Mouse (Mus musculus) embryonic facial prominence, embryonic 12.5 days (tissue): ENCODE results near the gene Ppcdc. TPM values are rescaled to one million over a fixed set of nuclear protein-coding genes. Genes with fewer than 3 reads are reported as not detected.

Experiments
- ATAC-seq: fragments of 200-750 bp; cut with Nextera tagmentation; 2 replicates; pipeline ENCODE4 v1.8.0; 2017; ENCODE audit not compliant: insufficient number of reproducible peaks, insufficient read depth, low FRiP score, low TSS enrichment
- H3K27ac ChIP-seq: fragments of 300-500 bp; sonication (generic); 2 replicates; pipeline ENCODE4 v1.5.1; 2016; ENCODE audit warnings: mild to moderate bottlenecking
- H3K27me3 ChIP-seq: fragments of 300-500 bp; sonication (generic); 2 replicates; pipeline ENCODE4 v1.6.1; 2016; ENCODE audit warnings: mild to moderate bottlenecking, moderate library complexity
- H3K36me3 ChIP-seq: fragments of 300-500 bp; sonication (generic); 2 replicates; pipeline ENCODE4 v1.6.1; 2016; ENCODE audit warnings: mild to moderate bottlenecking
- H3K4me1 ChIP-seq: fragments of 300-500 bp; sonication (generic); 2 replicates; pipeline ENCODE4 v1.6.1; 2016
- H3K4me2 ChIP-seq: fragments of 300-500 bp; sonication (generic); replicated peaks from 2 replicates; pipeline ENCODE4 v1.6.1; 2016; ENCODE audit warnings: mild to moderate bottlenecking, moderate library complexity
- H3K4me3 ChIP-seq: fragments of 300-500 bp; sonication (generic); 2 replicates; pipeline ENCODE4 v1.5.1; 2016; ENCODE audit warnings: mild to moderate bottlenecking
- H3K9ac ChIP-seq: fragments of 300-500 bp; sonication (generic); 2 replicates; pipeline ENCODE4 v1.6.1; 2016; ENCODE audit warnings: mild to moderate bottlenecking, moderate library complexity
- H3K9me3 ChIP-seq: fragments of 300-500 bp; sonication (generic); 2 replicates; pipeline ENCODE4 v1.6.1; 2016; ENCODE audit warnings: mild to moderate bottlenecking, moderate library complexity
- WGBS: fragments of 180-500 bp; shearing (Covaris S2); methylation state at CpG from one replicate; pipeline ENCODE4 v1.1.7; 2016; 5-methylcytosine and 5-hydroxymethylcytosine counted together
- polyA plus RNA-seq: library from polyadenylated mRNA; unstranded; fragments of >200 nt; fragmentation: Nextera tagmentation; extraction: Ambion mirVana; gene quantifications from 2 replicates; pipeline ENCODE4 v1.2.1, GENCODE M21; 2016

The Ppcdc gene
- polyA plus RNA-seq, result 25.9 and 30.3 TPM in 2 replicates

DNA sequence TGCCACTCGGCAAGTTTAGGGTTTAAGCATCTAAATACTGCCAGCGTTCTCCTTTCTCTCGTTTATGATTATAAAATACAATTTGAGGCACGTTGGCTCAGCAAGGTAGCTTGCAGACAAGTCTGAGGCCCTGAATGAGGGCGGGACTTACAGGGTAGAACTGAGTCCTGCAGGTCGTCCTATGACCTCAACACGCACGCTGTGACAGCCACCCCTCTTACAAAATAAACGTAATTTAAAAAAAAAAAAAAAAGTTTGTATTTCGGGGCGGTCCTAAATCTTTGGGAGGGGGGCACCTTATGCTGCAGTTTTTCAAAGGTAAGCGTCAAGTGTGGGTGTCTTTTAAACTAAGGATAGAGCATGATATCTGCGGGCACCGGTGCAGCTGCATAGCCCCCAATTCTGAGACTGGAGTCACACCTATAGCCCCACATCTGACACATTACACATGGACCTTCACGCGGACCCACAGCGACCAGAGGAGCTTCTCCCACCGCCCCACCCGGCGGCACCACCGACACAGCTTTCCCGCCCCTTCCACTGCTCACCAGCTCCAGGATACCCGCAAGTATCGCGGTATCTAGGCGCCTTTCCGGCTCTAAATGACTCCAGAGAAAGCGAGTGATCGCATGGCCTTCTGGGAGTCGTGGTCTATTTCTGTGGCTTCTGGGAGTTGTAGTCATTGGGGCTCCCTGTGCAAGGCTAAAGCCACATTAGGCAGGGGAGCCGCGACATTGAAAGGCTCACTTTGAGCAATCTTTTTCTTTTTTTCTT is at the start of gene Ppcdc:
Gene Ppcdc, minus strand, starts transcription at position 603 of the 774 bp plus-strand sequence.
- Histone ChIP-seq H3K4me1 (peaks cover 14% of the 10 kb centered on the region), H3K9ac (peak within 1 kb of the TSS; percentile 64), H3K9me3 (no peaks in the 10 kb centered on the region), H3K4me2 (peak within 1 kb of the TSS; percentile 56), H3K36me3 (no peaks in the 10 kb centered on the region), H3K27ac (peak within 1 kb of the TSS; percentile 69; the same call in 1 of the 2 replicates), H3K27me3 (no peaks in the 10 kb centered on the region), H3K4me3 (peak within 1 kb of the TSS; percentile 48)
- 3% methylated on average over 32 of the region's 32 CpGs for WGBS
- ATAC-seq, result peak; percentile 93

DNA sequence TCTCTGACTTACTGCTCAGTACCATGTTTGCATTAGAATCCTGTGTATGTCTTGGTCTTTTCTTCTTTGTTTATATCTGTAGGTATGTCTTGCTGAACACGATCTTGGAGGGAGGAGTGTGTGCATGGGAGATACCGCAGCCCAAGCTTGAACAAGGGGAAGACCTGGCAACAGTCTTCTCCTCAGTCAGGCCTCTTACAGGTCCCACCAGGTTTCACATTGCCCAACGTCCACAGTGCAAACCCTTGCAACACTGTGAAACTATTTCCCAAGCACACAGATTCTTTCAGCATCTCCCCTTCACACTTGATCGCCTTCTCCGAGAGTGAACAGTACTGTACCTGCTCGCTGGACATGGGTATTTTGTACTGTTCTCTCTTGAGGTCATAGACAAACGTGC is 47.9 kb upstream of the Ppcdc start:
- WGBS, result 83% methylated on average over 7 of the region's 7 CpGs
- Histone ChIP-seq H3K9ac (no peak overlapping the region), H3K9me3 (no peaks in the 10 kb centered on the region), H3K4me1 (no peaks in the 10 kb centered on the region), H3K36me3 (no peaks in the 10 kb centered on the region), H3K27ac (no peak overlapping the region), H3K4me2 (no peak overlapping the region), H3K27me3 (peaks cover 10% of the 10 kb centered on the region; the same call in 1 of the 2 replicates), H3K4me3 (no peak overlapping the region)
- ATAC-seq, result no peak

DNA sequence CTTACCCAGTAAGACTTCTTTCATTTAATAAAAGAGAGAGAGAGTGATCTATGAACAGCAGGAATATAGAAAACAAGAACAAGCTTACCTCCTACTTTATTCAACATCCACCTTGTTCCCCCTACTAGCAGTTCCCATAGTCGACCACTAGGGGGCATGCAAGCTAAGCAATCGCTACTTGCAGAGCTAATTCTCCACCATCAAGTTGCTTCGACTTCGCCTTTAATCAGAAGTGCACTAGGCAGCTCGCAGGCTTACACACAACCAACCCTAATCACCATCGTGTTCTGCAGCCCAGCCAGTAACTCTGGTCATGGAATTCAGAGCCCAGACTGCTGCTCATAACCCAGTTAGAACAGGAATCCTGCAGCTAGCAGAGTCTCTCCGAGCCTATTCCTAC is 45.9 kb upstream of the Ppcdc start:
- Histone ChIP-seq H3K36me3 (no peaks in the 10 kb centered on the region), H3K4me1 (no peaks in the 10 kb centered on the region), H3K27me3 (peaks cover 10% of the 10 kb centered on the region; the same call in 1 of the 2 replicates), H3K4me3 (no peak overlapping the region), H3K27ac (no peak overlapping the region), H3K4me2 (no peak overlapping the region), H3K9me3 (no peaks in the 10 kb centered on the region), H3K9ac (no peak overlapping the region)
- 16% methylated on average over 7 of the region's 7 CpGs for WGBS
- no peak for ATAC-seq

DNA sequence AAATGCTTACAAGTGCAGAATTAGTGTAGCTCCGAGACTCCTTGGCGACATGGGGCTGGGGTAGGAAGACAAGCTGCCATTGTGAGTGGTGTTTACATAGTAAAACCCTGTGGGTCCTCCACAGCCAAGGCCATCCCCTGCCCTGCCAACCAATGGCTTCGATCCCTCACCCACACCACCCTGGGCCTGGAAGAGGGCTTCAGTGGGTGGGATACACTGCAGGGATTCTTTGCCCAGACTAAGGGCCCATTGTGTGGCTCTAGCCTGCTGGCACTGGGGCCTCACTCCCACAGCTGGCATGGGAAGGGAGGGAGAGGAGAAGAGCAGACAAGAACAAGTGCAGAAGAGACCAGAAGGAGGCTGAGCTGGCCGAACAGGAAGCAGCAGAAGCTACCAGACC is 29.0 kb upstream of the Ppcdc start:
- WGBS, result 58% methylated on average over 4 of the region's 4 CpGs
- ATAC-seq, result no peak

DNA sequence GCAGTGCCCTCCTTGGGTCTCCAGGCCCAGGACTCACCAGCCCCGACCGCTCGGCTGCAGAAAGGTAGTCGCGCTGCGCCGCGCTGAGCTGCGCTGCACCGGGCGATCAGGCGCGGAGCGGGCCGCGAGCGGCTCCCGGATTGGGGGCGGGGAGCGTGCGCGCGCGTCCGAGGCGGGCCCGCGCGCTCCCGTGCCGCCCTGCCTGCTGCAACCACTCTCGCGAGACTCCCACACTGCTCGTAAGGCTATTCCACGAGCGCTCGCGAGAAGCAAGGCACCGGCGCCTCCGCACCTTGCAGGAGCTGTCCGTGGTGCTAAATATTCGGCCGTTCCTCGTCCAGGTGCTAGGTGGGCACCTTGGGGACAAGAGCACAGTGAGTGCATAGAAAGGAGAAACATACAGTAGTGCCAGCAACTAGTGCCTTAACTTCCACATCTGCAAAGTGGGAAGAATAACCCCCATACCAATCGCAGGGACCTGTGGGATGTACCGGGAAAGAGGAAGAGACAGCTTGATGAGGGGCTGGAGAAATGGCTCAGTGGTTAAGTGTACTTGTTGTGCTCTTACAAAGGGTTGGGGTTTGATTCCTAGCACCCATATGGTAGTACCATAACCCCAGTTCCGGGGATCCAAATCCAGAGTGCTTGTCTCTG is 28.1 kb upstream of the Ppcdc start, which contains the start of gene Scamp5:
Gene Scamp5, minus strand, starts transcription at position 165 of the 654 bp plus-strand sequence.
- no peaks in the 10 kb centered on the region for H3K36me3 ChIP-seq
- H3K27me3 ChIP-seq, result no peaks in the 10 kb centered on the region
- H3K4me3 ChIP-seq, result peak within 1 kb of the TSS; percentile 74
- H3K4me2 ChIP-seq, result peak within 1 kb of the TSS; percentile 89
- ATAC-seq, result peak; percentile 86
- H3K9me3 ChIP-seq, result no peaks in the 10 kb centered on the region
- no peak within 1 kb of the TSS for H3K27ac ChIP-seq
- peaks cover 4% of the 10 kb centered on the region; the same call in 1 of the 2 replicates for H3K4me1 ChIP-seq
- WGBS, result 1% methylated on average over 48 of the region's 48 CpGs
- H3K9ac ChIP-seq, result peak within 1 kb of the TSS; percentile 74

More for the DNA sequence above, 29.0 kb upstream of the Ppcdc start:
- H3K36me3 ChIP-seq, result no peaks in the 10 kb centered on the region
- peaks cover 4% of the 10 kb centered on the region; the same call in 1 of the 2 replicates for H3K4me1 ChIP-seq
- H3K4me2 ChIP-seq, result no peak overlapping the region
- no peak overlapping the region for H3K27ac ChIP-seq
- H3K27me3 ChIP-seq, result no peaks in the 10 kb centered on the region
- no peak overlapping the region for H3K4me3 ChIP-seq
- H3K9me3 ChIP-seq, result no peaks in the 10 kb centered on the region
- H3K9ac ChIP-seq, result no peak overlapping the region

DNA sequence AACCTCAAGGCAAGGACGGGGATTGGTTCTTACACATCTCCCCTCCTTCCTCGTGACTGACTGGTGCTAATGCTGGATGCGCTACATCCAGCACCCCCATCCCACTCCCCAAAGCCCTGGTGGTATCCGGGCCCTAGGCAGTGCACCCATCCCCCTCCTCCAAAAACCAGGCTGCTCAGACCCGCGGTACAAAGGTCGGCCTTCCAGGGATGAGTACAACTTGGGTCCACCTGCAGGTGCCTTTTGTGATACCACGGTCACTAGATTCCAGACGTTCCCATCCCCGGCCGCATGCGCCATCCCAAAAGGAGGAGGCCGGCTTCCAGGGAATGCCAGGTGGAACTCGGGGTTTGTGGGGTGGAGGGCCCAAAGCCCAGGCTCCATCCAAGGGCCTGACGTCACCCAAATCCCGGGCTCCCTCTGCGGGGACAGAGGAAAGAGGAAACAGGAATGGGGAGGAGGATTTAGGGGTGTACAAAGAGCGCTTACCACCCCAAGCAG is 27.4 kb upstream of the Ppcdc start:
- no peaks in the 10 kb centered on the region for H3K27me3 ChIP-seq

DNA sequence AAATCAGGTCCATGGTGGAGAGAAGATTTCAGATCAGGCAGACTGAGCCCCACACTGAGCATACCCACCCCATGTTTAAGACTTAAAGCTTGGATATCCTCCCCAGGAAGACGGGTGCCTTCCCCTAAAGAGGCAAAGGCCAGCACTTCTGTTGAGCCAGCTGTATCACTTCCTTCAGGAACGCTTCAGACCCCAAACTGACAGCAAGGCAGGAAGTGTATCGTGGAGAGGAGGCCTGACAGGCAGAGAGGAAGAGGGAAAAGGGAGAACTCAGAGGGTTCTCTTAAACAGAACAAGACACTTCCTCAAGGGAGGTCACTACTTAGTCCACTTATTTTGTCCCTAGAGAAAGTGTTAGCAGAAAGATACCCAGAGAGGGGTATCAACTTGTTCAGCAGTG is 26.2 kb upstream of the Ppcdc start:
- no peak overlapping the region for H3K4me3 ChIP-seq
- H3K27me3 ChIP-seq, result no peaks in the 10 kb centered on the region
- ATAC-seq, result no peak
- no peaks in the 10 kb centered on the region for H3K9me3 ChIP-seq
- no peak overlapping the region for H3K9ac ChIP-seq
- WGBS, result 58% methylated on average over 3 of the region's 3 CpGs
- no peak overlapping the region for H3K4me2 ChIP-seq
- no peak overlapping the region for H3K27ac ChIP-seq
- peaks cover 4% of the 10 kb centered on the region; the same call in 1 of the 2 replicates for H3K4me1 ChIP-seq
- H3K36me3 ChIP-seq, result no peaks in the 10 kb centered on the region

More for the DNA sequence above, 27.4 kb upstream of the Ppcdc start:
- H3K27ac ChIP-seq, result no peak overlapping the region
- peak overlapping the region; percentile 89 for H3K4me2 ChIP-seq
- peak overlapping the region; percentile 74 for H3K9ac ChIP-seq
- peak overlapping the region; percentile 74 for H3K4me3 ChIP-seq
- ATAC-seq, result no peak
- peaks cover 4% of the 10 kb centered on the region; the same call in 1 of the 2 replicates for H3K4me1 ChIP-seq
- H3K9me3 ChIP-seq, result no peaks in the 10 kb centered on the region
- 2% methylated on average over 18 of the region's 18 CpGs for WGBS
- H3K36me3 ChIP-seq, result no peaks in the 10 kb centered on the region

DNA sequence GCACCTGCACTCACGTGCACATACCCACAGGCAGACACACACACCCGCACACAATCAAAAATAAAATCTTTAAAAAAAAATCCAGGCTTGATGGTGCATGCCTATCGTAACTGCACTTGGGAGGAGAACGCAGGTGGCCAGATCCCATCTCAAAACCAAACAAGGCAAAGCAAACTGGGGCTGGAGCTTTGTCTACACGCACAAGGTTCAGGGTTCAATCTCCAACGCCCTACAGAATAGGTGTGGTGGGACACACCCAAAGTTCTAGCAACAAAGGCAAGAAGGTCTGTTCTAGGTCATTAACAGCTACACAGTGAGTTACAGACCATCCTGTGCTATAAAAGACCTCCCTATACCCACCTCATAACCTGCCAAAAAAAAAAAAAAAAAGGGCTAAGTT is 22.9 kb upstream of the Ppcdc start:
- Histone ChIP-seq H3K27me3 (no peaks in the 10 kb centered on the region), H3K4me2 (no peak overlapping the region)

DNA sequence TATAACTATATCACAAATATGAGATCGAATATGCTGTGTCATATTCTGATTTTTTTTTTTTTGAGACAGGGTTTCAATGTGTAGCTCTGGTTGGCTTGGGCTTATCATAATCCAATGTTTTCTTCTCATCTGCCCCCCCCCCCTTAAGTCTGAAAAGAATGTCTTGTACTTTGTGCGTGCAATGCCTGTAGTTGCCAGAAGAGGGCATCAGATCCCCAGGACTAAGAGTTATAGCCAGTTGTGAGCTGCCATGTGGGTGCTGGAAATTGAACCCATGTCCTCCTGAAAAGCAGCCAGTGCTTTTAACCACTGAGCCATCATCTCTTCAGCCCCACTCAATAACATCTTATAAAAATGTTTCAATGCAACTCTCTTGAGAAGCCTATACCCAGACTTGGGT is 19.8 kb upstream of the Ppcdc start:
- Histone ChIP-seq H3K9me3 (no peaks in the 10 kb centered on the region), H3K4me1 (no peaks in the 10 kb centered on the region), H3K4me3 (no peak overlapping the region), H3K36me3 (no peaks in the 10 kb centered on the region), H3K27me3 (no peaks in the 10 kb centered on the region), H3K4me2 (no peak overlapping the region), H3K9ac (no peak overlapping the region), H3K27ac (no peak overlapping the region)
- no peak for ATAC-seq
- 89% methylated on average over 2 of the region's 2 CpGs for WGBS

More for the DNA sequence above, 22.9 kb upstream of the Ppcdc start:
- no peak for ATAC-seq
- Histone ChIP-seq H3K4me1 (peaks cover 4% of the 10 kb centered on the region; the same call in 1 of the 2 replicates), H3K9me3 (no peaks in the 10 kb centered on the region), H3K27ac (no peak overlapping the region), H3K9ac (no peak overlapping the region), H3K4me3 (no peak overlapping the region), H3K36me3 (no peaks in the 10 kb centered on the region)
- WGBS, result 82% methylated on average over 6 of the region's 6 CpGs

DNA sequence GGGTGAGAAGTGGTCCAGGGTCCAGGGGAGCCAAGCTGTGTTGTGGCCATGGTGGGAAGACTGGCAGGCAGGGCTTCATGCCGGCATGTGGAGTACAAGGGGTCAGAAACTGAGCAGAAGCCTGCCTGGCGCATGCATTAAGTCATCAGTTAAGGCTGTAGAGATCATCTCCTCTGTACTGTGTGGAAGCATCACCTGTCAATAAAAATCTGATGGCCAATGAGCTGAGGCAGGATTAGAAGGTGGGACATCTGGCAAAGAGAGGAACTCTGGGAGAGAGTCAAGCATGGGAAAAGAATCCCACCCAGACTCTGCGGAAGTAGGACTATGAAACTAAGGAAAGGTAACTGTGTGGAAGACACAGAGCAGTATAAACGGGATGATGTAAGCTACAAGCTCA is 13.6 kb upstream of the Ppcdc start:
- H3K9ac ChIP-seq, result no peak overlapping the region
- ATAC-seq, result no peak
- no peaks in the 10 kb centered on the region for H3K9me3 ChIP-seq
- no peaks in the 10 kb centered on the region for H3K27me3 ChIP-seq
- H3K4me3 ChIP-seq, result no peak overlapping the region
- 0 out of 2 replicates have a peak, but pooled peaks cover 9% of the 10 kb centered on the region for H3K36me3 ChIP-seq
- 83% methylated on average over 4 of the region's 4 CpGs for WGBS
- no peaks in the 10 kb centered on the region for H3K4me1 ChIP-seq
- no peak overlapping the region for H3K4me2 ChIP-seq
- no peak overlapping the region for H3K27ac ChIP-seq

DNA sequence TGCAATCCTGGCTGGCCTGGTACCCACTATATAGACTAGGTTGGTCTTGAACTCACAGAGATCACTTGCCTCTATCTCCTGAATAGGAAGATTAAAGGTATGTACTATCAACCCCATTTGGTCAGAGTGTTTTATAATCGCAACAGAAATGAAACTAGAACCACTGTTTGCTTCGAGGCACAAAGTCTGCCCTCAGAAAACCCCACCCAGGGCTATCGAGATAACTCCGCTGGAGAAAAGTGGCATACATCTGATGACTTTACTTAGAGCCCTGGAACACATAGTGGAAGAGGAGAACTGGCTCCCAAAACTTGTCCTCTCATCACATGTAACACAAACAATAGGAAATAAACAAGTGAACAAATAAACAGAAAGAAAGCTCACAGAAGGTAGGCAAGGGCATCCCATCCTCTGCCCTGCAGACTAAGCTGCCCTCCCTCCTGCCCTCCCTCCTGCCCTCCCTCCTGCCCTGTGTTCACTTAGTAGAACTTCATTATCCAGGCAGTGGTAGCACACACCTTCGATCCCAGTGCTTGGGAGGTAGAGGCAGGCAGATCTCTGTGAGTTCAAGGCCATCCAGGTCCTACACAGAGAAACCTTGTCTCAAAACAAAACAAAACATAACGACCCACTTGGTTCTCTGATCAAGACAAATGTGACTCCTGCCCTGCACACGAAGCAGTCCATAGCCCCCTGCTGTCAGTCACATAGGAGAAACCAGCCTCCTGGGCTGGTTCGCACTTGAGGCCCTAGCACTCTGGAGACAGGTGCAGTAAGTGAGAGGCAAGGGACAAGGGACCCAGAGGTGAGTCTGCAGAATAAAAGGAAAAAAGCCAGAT is 12.9 kb upstream of the Ppcdc start:
- ATAC-seq, result no peak
- 81% methylated on average over 8 of the region's 8 CpGs for WGBS
- H3K36me3 ChIP-seq, result 0 out of 2 replicates have a peak, but pooled peaks cover 9% of the 10 kb centered on the region
- H3K4me2 ChIP-seq, result no peak overlapping the region
- H3K4me1 ChIP-seq, result no peaks in the 10 kb centered on the region
- no peaks in the 10 kb centered on the region for H3K9me3 ChIP-seq
- no peak overlapping the region for H3K27ac ChIP-seq
- no peaks in the 10 kb centered on the region for H3K27me3 ChIP-seq
- H3K9ac ChIP-seq, result no peak overlapping the region
- no peak overlapping the region for H3K4me3 ChIP-seq
